Mouse (Mus musculus): Measurements from ENCODE around the gene Prl3d1.
"Not testable (repeated sequence)": the region's sequence is repeated elsewhere in the genome, so short reads cannot be mapped to it uniquely, and the experiment has no call there.

Prl3d1 gene

DNA sequence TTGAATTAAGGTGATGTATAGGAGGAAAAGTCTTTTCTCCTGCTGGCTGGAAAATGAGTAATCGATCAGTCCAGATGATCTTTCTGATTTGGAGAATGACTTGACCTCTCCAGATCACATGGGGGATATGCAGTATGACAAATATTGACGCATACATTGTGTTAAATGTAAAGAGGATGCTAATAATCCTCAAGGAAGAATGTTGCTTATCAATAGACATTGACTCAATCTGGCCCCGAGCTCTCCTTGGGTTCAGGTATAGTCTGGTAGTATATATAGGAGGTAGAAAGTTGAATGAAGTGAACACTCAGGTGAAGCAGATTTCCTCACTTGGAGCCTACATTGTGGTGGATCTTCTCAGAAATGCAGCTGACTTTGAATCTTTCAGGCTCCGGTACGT lies at the start of gene Prl3d1:
Prl3d1 (plus strand) TSS at position 301 of the 400 bp plus-strand sequence.
- DNase-seq (ENCODE audit: low read depth) = not testable (repeated sequence)

DNA sequence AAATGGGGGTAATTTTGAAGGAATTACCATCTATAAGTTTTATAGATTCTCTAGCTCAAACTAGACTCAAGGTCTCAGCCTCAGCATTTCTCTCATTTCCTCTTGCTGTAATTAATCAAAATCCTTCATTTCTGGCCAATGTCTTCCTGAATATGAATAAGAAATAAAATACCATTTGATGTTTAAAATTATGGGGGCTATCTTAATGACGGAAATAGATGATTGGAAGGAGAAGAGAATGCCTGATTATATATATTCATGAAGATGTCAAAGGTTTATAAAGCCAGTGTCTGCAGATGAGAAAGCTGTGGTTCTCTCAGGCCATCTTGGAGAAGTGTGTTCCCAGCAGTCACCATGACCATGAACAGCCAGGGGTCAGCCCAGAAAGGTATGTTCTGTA lies 36.7 kb upstream of the Prl3d1 start, which contains the start of gene Prl:
Prl (plus strand) TSS at position 301 of the 400 bp plus-strand sequence.
- no peak for DNase-seq (ENCODE audit: low read depth)

DNA sequence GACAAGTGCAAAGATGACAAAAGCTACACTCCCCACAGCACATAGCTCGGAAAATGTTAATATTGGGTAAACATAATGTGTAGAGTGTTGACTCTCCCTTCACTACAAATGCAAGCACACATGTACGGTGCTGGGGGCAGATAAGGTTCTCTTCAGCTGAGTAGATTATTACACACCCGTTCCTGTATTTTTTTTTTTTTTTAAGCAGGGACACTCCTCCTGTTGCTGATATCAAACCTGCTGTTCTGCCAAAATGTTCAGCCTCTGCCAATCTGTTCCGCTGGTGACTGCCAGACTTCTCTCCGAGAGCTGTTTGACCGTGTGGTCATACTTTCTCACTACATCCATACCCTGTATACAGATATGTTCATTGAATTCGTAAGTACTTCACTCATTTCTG lies 34.8 kb upstream of the Prl3d1 start:
- no peak for DNase-seq (ENCODE audit: low read depth)

DNA sequence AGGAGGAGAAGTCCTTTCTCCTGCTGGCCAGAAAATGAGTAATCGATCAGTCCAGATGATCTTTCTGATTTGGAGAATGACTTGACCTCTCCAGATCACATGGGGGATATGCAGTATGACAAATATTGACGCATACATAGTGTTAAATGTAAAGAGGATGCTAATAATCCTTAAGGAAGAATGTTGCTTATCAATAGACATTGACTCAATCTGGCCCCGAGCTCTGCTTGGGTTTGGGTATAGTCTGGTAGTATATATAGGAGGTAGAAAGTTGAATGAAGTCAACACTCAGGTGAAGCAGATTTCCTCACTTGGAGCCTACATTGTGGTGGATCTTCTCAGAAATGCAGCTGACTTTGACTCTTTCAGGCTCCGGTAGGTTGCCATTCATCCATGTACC lies 27.4 kb downstream of the Prl3d1 start, which contains the start of gene Prl3d2:
Prl3d2 (plus strand) TSS at position 301 of the 400 bp plus-strand sequence.
- DNase-seq (ENCODE audit: low read depth) = not testable (repeated sequence)

DNA sequence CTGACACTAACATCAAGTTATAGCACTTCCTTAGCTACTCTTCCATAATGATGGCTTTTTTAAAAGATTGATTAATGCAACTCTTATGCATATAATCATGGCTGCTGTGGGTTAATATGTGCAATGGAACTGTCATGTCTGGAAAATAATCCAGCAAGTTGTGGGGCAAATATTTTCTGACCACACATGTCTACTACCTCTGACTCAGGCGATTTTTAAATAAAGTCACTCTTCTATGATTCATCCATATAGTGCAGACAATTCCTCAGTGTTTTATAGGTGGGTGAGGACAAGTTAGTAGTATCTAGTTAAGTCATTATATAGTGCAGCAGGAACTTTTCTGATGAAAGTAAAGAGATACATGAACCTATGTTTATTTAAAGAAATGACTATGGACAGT lies 54.3 kb downstream of the Prl3d1 start:
- DNase-seq (ENCODE audit: low read depth) = no peak
